Mouse (Mus musculus) hematopoietic stem cell, adult 5-6 weeks (primary cell): Measurements from ENCODE around the gene Tmem258. TPM values are rescaled to one million over a fixed set of nuclear protein-coding genes. Genes with fewer than 3 reads are reported as not detected.

Source experiments
- ATAC-seq, 2 experiments: fragments of 125-278 bp in 1 of 2; replicated peaks in 1 of 2; 2 replicates each; pipeline ENCODE4 v1.8.0; 2016 to 2017; ENCODE audit warnings: inconsistent platforms in 2 of 2, mild to moderate bottlenecking in 2 of 2, moderate number of reproducible peaks in 2 of 2, low read depth in 1 of 2, moderate TSS enrichment in 1 of 2; ENCODE audit not compliant: low FRiP score in 2 of 2, poor library complexity in 2 of 2, severe bottlenecking in 2 of 2, insufficient read depth in 1 of 2, low TSS enrichment in 1 of 2
- total RNA-seq: library from RNA; stranded (forward); fragments of 172-1452, 232-1000 nt; gene quantifications from 2 replicates; pipeline ENCODE4 v1.2.3, GENCODE M21; 2017

Gene Tmem258
- total RNA-seq, 1 experiment from 2014 or later = 111 TPM

DNA sequence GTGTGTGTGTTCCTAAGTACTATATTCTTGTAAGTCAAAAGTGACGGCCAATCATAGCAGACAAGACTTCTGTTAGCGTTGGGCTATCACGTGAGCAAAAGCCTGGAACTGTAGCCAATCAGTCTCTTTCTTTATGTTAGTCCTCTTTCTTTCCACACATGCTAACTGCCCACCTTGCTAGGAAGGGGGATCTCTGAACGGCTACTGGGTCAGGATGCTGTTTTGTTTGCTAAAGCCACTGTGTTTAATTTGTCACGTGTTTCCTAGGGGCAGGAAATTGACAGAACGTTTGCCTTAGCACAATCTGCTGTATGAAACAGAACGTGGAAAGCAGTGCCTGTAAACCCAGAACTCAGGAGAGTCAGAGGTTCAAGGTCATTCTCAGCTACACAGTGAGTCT lies 21.7 kb upstream of the Tmem258 start:
- peak in 1 of 2 experiments; percentile 29; a peak in 1 of 4 replicates for ATAC-seq

DNA sequence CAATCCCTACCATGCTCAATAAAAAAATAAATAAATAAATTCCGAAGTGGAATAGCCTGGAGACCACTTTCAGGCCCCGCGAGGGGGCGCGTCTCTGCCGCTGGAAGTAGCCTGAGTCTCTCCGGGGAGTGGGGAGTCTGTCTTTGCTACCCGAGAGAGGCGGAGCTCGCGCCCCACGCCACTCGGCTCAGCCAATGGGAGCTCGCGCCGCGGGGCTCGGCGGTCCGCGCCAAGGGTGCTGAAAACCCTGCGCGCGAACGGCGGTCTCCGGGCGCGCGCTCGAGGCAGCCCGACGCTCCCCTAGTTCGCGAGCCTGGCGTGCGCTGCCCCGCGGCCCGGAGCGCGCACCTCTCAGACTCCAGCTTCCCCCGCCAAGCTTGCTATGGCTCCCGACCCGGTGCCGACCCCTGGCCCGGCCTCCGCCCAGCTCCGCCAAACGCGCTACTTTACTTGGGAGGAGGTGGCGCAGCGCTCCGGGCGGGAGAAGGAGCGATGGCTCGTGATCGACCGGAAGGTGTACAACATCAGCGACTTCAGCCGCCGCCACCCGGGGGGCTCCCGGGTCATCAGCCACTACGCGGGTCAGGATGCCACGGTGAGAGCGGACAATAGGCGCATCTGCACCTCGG lies 21.0 kb upstream of the Tmem258 start, which contains the start of gene Fads1:
Gene Fads1 (plus strand): TSS at position 219 of the 629 bp plus-strand sequence.
- ATAC-seq = peak; percentile 93 to 94

DNA sequence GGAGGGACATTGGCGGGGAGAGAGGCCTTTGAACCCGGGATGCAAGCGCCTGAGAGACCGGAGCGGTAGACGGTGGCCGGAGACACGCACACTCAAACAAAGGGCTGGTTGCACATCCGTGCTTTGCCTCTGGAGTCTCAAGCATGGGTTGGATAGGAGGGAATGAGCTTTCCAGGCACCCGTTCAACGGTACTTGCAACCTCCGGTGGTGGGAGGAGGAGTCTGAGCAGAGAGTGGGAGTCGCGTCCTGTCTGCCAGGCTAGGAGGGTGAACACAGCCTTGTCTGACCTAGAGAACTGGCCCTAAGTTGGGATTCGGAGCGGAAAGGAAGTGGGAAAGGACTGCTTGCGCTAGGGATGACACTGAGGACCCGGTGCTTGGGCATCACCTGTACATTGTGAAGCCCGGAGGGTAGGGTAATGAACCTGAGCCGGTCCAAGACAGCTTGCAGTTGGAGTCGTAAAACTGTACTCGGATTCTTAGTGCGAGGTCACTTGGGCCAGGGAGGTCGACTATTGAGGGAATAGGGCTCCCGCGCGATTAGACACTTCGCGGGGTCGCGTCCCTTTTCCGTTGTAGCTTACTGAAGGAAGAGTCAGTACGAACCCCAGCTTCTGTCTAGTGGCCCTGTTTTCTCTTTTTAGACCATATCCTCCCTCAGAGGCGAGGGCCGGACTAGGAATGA lies 20.4 kb upstream of the Tmem258 start:
- ATAC-seq = peak; percentile 26 to 43; a peak in 2 of 4 replicates

DNA sequence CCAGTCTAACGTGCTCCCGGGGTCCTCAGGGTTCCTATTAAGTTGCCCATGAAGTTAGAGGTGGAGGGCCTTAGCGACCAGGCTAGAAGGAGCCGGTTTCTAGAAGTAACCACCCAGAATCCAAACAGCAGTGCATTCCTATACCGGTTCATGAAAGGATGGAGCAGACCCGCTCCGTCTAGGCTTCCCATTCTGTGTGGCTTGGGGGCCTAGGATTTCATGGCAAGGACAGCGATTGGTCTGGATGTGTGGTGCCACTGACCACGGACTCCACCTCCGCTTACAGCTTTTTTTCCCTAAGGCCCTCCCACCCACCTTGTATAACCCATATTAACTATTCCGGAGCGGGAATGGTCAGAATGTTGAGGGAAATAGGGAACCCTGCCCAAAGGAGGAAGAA lies 19.7 kb upstream of the Tmem258 start:
- ATAC-seq = no peak

DNA sequence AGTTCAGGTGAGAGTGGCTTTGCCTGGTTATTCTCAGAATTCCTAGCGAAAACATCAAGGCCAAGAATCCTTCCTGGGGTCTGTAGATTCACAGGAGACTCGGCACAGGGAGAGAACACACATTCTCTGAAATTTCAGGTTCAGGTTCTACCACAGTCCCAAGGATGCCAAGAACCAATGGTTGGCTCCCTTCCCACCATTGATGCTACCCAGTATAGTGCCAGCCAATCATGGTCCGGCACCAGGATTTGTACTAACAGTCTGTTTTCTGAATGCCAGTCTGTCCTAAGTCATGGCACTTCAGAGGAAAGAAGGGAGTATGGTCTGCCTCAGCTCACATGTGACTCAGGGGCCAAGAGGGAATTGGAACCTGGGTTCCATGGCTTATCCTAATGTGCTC lies 17.9 kb upstream of the Tmem258 start:
- no peak for ATAC-seq

DNA sequence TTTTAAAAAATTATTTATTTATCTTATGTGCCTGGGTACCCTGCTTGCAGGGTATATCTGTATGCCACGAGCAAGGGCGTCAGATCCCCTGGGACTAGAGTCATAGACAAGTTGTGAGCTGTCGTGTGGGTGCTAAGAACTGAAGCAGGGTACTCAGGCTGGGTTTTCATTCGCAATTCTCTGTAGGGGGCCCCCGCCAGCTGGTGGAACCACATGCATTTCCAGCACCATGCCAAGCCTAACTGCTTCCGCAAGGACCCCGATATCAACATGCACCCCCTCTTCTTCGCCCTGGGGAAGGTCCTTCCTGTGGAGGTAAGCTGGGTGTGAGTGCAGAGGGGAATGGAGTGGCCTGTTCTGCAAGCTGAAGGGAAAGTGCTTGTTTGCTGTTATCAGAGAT lies 17.2 kb upstream of the Tmem258 start:
- no peak for ATAC-seq

DNA sequence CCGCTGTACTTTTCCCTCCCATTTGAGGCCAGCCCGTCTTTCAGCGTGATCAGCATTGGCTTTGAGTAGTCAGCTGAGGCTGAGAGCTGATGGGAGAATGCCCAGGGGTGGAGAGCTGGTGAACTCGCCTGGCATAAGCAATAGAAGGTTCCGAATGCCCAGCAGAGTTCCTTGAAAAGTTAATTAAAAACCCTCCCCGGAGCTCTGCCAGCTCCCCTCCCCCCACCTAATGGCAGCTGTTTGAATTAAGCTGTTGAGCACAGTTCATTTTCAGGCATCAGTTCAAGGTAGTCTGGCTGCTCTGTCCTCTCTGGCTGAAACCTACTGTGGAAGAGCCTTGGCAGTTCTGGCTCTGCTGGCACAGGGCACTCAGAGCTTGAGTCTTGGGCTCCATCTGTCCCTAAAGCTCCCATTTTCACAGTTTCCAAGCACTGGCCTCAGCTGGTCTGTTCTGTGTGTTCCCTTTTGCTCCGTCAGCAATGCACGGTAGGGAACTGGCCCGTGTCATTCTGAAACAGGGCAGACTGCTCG lies 15.5 kb upstream of the Tmem258 start:
- ATAC-seq = no peak

DNA sequence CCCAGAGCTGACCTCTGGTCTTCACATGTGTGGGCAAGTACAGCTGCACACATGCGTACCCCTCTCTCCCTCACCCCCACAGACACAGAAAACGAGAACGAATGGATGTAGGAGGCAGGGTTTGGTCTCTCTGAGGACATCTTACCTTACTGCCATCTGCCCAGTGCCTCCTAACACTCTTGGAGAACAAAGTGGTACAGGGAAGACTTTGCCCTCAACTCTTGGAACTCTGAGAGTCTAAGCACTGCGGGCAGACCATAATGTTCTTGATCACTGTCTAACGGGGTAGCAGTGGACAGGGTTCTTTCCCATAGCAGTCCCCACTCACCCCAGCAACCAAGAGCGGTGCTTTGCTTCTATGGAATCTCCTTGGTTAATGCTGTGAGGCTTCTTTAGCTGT lies 14.8 kb upstream of the Tmem258 start:
- no peak for ATAC-seq

DNA sequence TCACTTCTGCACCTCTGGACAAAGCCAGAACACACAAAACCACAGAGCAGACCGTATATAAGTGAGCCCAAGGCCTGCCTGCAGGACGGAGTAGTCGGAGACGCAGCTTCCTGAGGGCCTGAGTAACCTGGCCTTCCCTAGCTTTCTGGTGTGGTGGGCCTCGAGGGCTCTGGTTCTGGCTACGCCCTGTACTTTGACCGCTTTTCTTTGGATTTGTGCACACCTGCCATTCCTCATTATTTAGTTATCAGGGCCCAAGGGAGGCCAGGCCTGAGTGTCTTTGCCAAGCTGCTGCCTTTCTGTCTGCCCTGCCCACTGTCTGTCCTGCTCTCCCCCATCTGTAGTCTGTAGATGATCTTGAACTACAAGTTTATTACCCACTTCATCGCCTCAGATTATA lies 13.9 kb upstream of the Tmem258 start:
- no peak for ATAC-seq

DNA sequence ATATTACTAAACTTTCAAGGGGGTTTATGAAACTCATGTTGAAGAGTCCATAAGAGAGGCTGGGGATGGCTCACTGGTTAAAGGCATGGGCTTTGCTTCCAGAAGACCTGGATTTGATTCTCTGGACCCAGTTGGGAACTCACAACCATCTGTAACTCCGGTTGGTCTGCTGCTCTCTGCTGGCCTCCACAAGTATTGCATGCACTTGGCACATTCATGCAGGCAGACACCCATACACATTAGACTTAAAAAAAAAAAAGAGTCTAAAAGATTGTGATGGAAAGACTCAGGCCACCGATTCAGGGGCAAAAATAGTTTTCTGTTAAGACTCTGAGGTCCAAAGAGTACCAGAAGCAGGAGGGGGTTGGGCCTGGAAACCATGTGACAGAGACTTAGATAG lies 13.0 kb upstream of the Tmem258 start:
- ATAC-seq = peak; percentile 54 to 55; a peak in 1 of 4 replicates

DNA sequence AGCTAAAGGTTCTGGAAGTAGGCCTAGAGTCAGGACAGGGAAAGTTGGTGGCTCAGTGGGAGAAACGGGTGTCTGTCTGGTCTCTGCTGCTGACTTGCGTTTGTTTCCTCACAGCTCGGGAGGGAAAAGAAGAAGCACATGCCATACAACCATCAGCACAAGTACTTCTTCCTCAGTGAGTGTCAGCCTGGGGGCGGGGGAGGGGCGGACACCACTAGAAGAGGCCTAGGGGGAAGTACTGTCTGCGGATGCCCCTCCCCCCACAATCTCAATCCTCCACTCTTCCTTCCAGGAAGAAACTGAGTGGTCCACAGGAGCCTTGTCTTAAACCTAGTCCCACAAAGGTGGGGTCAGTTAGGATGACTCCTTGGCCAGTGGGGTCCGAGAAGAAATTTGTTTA lies 12.5 kb upstream of the Tmem258 start:
- ATAC-seq = peak; percentile 30 to 42; a peak in 1 of 4 replicates

DNA sequence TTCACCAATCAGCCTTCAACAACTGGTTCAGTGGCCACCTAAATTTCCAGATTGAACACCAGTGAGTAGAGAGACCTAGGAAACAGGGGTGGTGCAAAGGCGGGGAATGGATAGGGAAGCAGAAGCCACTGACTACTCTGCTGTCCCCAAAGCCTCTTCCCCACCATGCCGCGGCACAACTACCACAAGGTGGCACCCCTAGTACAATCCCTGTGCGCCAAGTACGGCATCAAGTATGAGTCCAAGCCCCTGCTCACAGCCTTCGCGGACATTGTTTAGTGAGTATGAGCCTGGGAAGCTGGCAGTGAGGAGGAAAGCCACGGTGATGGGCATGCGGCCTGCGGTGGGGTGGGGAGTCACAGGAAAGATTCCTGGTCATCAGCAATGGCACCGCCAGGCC lies 9.5 kb upstream of the Tmem258 start:
- ATAC-seq = no peak

DNA sequence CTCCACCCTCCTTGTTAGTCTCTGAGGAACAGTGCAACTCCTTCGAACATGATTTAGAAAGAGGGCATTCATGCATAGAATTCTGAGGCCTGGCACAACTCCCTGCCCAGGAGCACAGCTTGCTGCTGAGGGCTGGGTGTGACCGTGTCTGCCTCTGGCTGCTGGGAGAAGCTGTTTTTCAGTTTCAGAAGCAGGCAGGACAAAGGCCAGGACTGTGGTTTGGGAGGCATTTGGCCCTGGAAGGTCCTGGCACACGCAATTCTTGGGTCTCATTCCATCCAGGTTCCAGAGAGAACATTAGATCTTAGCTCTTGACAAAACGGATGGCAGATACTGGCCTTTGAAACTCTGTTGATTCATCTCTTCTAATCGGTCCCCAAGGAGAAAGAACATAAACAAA lies 8.6 kb upstream of the Tmem258 start:
- ATAC-seq = no peak

DNA sequence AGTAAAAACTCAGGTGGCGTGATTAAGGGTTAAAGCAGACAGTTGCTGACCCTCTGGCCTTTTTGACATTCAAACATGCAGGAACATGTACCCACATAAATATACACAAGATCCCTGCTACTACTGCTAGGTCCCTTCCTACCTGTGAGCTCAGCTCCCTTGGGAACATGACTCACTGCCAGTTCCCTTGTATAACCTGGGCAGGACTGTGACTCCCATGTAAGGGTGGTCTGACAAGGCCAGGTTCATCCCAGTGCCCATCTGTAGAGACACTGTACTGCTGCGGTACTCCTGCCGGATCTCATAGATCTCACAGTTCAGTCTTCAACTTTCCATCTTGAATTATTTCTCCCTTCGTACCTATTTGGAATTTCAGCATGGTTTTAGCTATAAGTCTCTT lies 6.7 kb upstream of the Tmem258 start:
- no peak for ATAC-seq

DNA sequence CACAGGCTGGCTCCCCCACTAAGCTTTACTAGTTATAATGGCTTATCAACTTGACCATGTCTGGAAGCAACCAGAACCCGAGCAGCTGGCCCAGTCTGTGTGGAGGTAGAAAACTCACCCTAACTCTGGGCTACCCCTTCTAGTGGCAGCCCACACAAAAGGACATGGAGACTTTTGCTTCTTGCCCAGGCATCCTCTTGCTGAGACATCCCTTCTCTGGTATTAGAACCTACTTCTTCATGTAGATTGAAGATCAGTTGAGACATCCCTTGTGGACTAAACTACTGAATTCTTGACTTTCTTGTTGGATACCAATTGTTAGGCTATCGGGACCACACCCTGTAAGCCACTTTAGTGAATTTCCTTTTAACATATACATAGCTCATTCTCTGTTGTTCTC lies 5.5 kb upstream of the Tmem258 start:
- no peak for ATAC-seq

DNA sequence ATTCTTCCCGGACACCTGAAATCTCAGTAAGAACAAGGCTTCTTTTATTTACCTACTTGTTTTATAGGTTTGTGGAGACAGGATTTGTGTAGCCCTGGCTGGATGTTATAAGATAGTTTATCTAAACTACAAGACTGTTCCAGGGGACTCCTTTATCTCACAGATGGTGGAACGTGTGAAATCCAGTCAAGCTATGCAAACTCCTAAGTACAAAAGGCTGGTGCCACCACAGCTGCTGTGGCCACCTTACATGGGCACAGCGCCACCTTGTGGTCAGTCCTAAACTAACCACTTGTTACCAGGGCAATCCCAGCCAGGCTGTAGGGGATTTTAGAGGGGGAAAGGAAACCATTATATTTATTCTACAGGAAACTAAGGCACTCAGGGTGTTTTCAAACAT lies 5.1 kb upstream of the Tmem258 start:
- peak; percentile 67 to 70 for ATAC-seq

DNA sequence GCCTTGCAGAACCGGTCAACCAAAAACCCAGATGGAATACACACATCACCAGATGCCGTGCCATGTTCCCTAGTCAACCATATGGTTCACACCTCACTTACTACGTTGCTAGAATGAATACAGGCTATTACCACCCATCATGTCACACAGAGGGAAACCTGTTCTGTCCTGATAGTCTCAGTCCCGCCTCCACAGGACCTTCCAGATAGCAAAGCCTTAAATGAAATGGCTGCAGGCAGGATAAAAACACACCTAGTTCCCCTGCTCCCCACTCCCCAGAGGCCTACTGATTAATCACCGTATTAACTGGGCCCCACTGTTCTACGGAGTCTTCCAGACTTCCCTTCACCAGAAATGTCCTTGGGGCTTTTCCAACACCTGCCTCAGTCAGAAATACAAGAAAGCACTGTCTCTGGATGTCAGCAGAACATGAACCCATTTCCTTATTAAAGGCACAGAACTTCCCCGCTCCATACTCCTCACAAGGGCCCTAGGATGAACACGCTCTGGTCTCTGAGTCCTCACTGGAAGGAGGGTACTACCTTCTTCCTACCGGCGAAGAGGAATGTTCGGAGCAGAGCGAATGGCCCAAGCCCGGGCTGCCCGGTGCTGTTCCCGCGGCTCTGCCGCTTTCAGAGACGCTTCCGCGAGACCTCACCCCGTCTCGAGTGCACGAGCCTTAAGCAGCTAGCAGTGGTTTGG lies 517 bp upstream of the Tmem258 start:
- ATAC-seq = peak in 1 of 2 experiments; percentile 2; a peak in 1 of 4 replicates

DNA sequence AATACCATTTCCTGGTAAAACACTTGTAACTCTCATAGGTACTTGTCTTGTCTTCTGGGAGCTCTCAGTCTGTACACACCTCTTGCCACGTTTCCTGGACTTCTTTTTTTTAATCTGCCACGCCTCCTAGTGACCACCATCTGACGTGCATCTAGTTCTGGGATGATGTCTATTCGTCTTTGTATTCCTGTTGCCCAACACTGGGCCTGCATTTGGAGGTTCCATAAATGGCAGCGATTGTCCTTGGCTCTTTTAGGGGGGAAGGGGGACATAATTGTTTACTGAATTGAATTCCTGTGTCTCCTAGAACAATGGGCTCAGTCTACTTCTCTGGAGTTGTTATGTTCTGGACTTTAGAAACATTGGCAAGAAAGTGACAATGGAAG lies 795 bp downstream of the Tmem258 start:
- ATAC-seq = peak; percentile 63 to 66; a peak in 3 of 4 replicates
